Mouse (Mus musculus) stomach, adult 2 months (tissue): ENCODE results near the gene Nfix. TPM values are rescaled to one million over a fixed set of nuclear protein-coding genes. Genes with fewer than 3 reads are reported as not detected.

Experiments
- polyA plus RNA-seq: library from polyadenylated mRNA; depleted of rRNA; stranded (reverse); fragments of >200 nt; gene quantifications from 2 replicates; pipeline ENCODE4 v1.2.3, GENCODE M21; 2012; rRNA removed

The Nfix gene
- 43.0 and 44.8 TPM in 2 replicates for polyA plus RNA-seq

GRCm38 (mm10) chr8:84799999-84800831 lies at the start of gene Nfix:
Nfix (minus strand) TSS chr8:84800344.

GRCm38 (mm10) chr8:84846722-84847572 lies 46.8 kb upstream of the Nfix start, which contains the start of gene Calr:
Calr (minus strand) TSS chr8:84846934.

GRCm38 (mm10) chr8:84840248-84840999 lies 40.3 kb upstream of the Nfix start, which contains the start of gene Rad23a:
Rad23a (minus strand) TSS chr8:84840665.

GRCm38 (mm10) chr8:84831490-84831889 lies 31.3 kb upstream of the Nfix start, which contains the start of gene Gadd45gip1:
Gadd45gip1 (plus strand) TSS chr8:84831522.

GRCm38 (mm10) chr8:84822723-84823122 lies 22.6 kb upstream of the Nfix start, which contains the start of gene Dand5:
Dand5 (minus strand) TSS chr8:84822823.

GRCm38 (mm10) chr8:84722850-84723570 lies 77.1 kb downstream of the Nfix start, which contains the start of gene G430095P16Rik:
G430095P16Rik (plus strand) TSS chr8:84723007.

GRCm38 (mm10) chr8:84700941-84701911 lies 98.9 kb downstream of the Nfix start, which contains the start of gene Lyl1:
Lyl1 (plus strand) TSS chr8:84701457.

GRCm38 (mm10) chr8:84687705-84688100 lies 112.4 kb downstream of the Nfix start, which contains the start of gene Nacc1:
Nacc1 (minus strand) TSS chr8:84687862.

GRCm38 (mm10) chr8:84686191-84687002 lies 113.7 kb downstream of the Nfix start, which contains the start of gene Trmt1:
Trmt1 (plus strand) TSS chr8:84686307.

GRCm38 (mm10) chr8:84662581-84663065 lies 137.5 kb downstream of the Nfix start, which contains the start of gene Ier2:
Ier2 (minus strand) TSS chr8:84662852.

Other genes starting within 250 kb of the Nfix start
- gene Ier2, start 137.5 kb downstream of the Nfix start, polyA plus RNA-seq: 24.7 and 28.4 TPM in 2 replicates
- 46.5 and 57.1 TPM in 2 replicates for gene Trmt1, start 114.0 kb downstream of the Nfix start, polyA plus RNA-seq
- 56.4 TPM in 2 replicates for gene Nacc1, start 112.5 kb downstream of the Nfix start, polyA plus RNA-seq
- 4.3 and 5.4 TPM in 2 replicates for gene Lyl1, start 98.9 kb downstream of the Nfix start, polyA plus RNA-seq
- 0.09 TPM in 1 of 2 replicates, not detected in the other for gene G430095P16Rik, start 77.3 kb downstream of the Nfix start, polyA plus RNA-seq
- 1.1 and 1.3 TPM in 2 replicates for gene Dand5, start 22.5 kb upstream of the Nfix start, polyA plus RNA-seq
- gene Gadd45gip1, start 31.2 kb upstream of the Nfix start, polyA plus RNA-seq: 20.5 and 114 TPM in 2 replicates
- 34.5 and 34.7 TPM in 2 replicates for gene Rad23a, start 40.3 kb upstream of the Nfix start, polyA plus RNA-seq
- gene Calr, start 46.6 kb upstream of the Nfix start, polyA plus RNA-seq: 52.9 and 61.7 TPM in 2 replicates
- 21.9 and 25.5 TPM in 2 replicates for gene Farsa, start 56.6 kb upstream of the Nfix start, polyA plus RNA-seq
- gene Syce2, start 71.8 kb upstream of the Nfix start, polyA plus RNA-seq: 0.08 and 0.22 TPM in 2 replicates
- 101 and 137 TPM in 2 replicates for gene Gcdh, start 93.6 kb upstream of the Nfix start, polyA plus RNA-seq
- 0.06 and 0.34 TPM in 2 replicates for gene Klf1, start 101.6 kb upstream of the Nfix start, polyA plus RNA-seq
- 8.6 and 9.6 TPM in 2 replicates for gene Dnase2a, start 108.2 kb upstream of the Nfix start, polyA plus RNA-seq
- gene Mast1, start 137.0 kb upstream of the Nfix start, polyA plus RNA-seq: 0.41 and 0.72 TPM in 2 replicates
- gene Rtbdn, start 146.6 kb upstream of the Nfix start, polyA plus RNA-seq: not detected in 2 replicates
- gene Gm49661, start 169.1 kb upstream of the Nfix start, polyA plus RNA-seq: 0.89 TPM in 1 of 2 replicates, not detected in the other
- gene Prdx2, start 169.2 kb upstream of the Nfix start, polyA plus RNA-seq: 79.1 and 81.4 TPM in 2 replicates
- 17.6 and 24.3 TPM in 2 replicates for gene Rnaseh2a, start 169.4 kb upstream of the Nfix start, polyA plus RNA-seq
- gene Junb, start 178.4 kb upstream of the Nfix start, polyA plus RNA-seq: 114 and 193 TPM in 2 replicates
- gene Hook2, start 190.3 kb upstream of the Nfix start, polyA plus RNA-seq: 14.5 and 15.1 TPM in 2 replicates
- not detected in 2 replicates for gene Best2, start 214.2 kb upstream of the Nfix start, polyA plus RNA-seq
- gene Asna1, start 224.9 kb upstream of the Nfix start, polyA plus RNA-seq: 51.2 and 52.0 TPM in 2 replicates
- 27.6 and 47.2 TPM in 2 replicates for gene Trir, start 226.5 kb upstream of the Nfix start, polyA plus RNA-seq
- gene Tnpo2, start 236.6 kb upstream of the Nfix start, polyA plus RNA-seq: 18.8 and 27.1 TPM in 2 replicates